Mouse (Mus musculus) kidney, embryonic 15.5 days (tissue): ENCODE results near the gene Apbb2. TPM values are rescaled to one million over a fixed set of nuclear protein-coding genes. Genes with fewer than 3 reads are reported as not detected.

Experiments
- ATAC-seq: fragments of 200-750 bp; cut with Nextera tagmentation; replicated peaks from 2 replicates; pipeline ENCODE4 v1.8.0; 2017; ENCODE audit warnings: moderate TSS enrichment; ENCODE audit not compliant: low FRiP score
- H3K27ac ChIP-seq: fragments of 300-500 bp; sonication (generic); 2 replicates; pipeline ENCODE4 v1.5.1; 2015; ENCODE audit warnings: mild to moderate bottlenecking, inconsistent platforms
- H3K27me3 ChIP-seq: fragments of 300-500 bp; sonication (generic); 2 replicates; pipeline ENCODE4 v1.6.1; 2015; ENCODE audit warnings: inconsistent platforms
- H3K36me3 ChIP-seq: fragments of 300-500 bp; sonication (generic); 2 replicates; pipeline ENCODE4 v1.6.1; 2015; ENCODE audit warnings: inconsistent platforms
- H3K4me1 ChIP-seq: fragments of 300-500 bp; sonication (generic); 2 replicates; pipeline ENCODE4 v1.6.1; 2015; ENCODE audit warnings: inconsistent platforms
- H3K4me2 ChIP-seq: fragments of 300-500 bp; sonication (generic); 2 replicates; pipeline ENCODE4 v1.6.1; 2015; ENCODE audit warnings: moderate library complexity, mild to moderate bottlenecking, inconsistent platforms
- H3K4me3 ChIP-seq: fragments of 300-500 bp; sonication (generic); replicated peaks from 2 replicates; pipeline ENCODE4 v1.5.1; 2015; ENCODE audit warnings: mild to moderate bottlenecking, inconsistent platforms
- H3K9ac ChIP-seq: fragments of 300-500 bp; sonication (generic); 2 replicates; pipeline ENCODE4 v1.6.1; 2015; ENCODE audit warnings: mild to moderate bottlenecking, inconsistent platforms
- H3K9me3 ChIP-seq: fragments of 300-500 bp; sonication (generic); replicated peaks from 2 replicates; pipeline ENCODE4 v1.6.1; 2016; ENCODE audit warnings: inconsistent platforms
- WGBS: fragments of 180-500 bp; shearing (Covaris S2); methylation state at CpG from one replicate; pipeline ENCODE4 v1.1.7; 2015; ENCODE audit warnings: mixed read lengths; 5-methylcytosine and 5-hydroxymethylcytosine counted together
- polyA plus RNA-seq: library from polyadenylated mRNA; unstranded; fragments of >200 nt; fragmentation: Nextera tagmentation; extraction: Ambion mirVana; gene quantifications from 2 replicates; pipeline ENCODE4 v1.2.1, GENCODE M21; 2015

The Apbb2 gene
- polyA plus RNA-seq, 1 experiment from 2014 or later = 65.4 TPM

DNA sequence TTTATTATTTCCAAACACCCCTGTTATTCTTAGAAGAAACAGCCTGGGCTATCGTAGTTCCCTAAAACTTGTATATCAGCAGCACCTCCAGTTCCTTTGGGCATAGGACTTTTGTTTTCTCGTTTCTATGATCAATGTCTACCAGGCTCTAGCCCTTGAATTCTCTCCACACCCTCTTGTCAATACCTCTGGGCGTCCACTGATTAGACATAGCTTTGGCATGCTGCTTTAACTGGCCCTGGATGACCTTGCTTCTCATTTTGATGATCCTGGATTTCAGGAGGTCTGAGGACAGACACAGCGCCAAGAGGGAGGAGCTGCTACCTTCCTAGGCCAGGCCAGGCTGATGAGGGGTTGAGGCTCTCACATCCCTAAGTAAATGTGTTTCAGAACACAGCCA lies 196.6 kb downstream of the Apbb2 start:
- Histone ChIP-seq H3K36me3 (no peaks in the 10 kb centered on the region; the same call in 1 of the 2 replicates), H3K4me1 (no peaks in the 10 kb centered on the region), H3K9me3 (no peaks in the 10 kb centered on the region), H3K27ac (no peak overlapping the region), H3K27me3 (no peaks in the 10 kb centered on the region), H3K4me2 (no peak overlapping the region), H3K9ac (no peak overlapping the region), H3K4me3 (no peak overlapping the region)
- WGBS = 88% methylated on average over 4 of the region's 4 CpGs
- no peak for ATAC-seq

DNA sequence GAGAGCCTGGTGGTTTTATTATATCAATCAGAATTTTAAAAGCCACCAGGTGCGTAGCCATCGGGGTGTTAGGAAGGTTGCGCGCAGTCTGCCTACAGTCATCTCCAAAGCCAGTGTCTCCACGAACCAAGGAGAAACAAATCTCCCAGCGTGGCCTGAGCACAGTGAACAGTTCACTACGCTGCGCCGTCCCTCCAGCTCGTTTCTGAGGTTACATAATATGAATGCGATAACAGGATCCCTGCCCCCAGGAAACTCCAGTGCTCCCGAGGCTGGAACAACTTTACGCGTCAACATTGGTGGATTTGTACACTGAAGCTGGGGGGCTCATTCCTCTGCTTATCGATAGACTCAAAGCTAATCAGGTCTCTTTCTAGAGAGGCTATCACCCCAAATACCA lies 197.4 kb downstream of the Apbb2 start:
- no peak overlapping the region for H3K27ac ChIP-seq
- no peaks in the 10 kb centered on the region for H3K9me3 ChIP-seq
- no peak for ATAC-seq
- no peaks in the 10 kb centered on the region for H3K27me3 ChIP-seq
- WGBS = 89% methylated on average over 15 of the region's 15 CpGs
- H3K4me3 ChIP-seq = no peak overlapping the region
- H3K36me3 ChIP-seq = no peaks in the 10 kb centered on the region; the same call in 1 of the 2 replicates
- H3K4me2 ChIP-seq = no peak overlapping the region
- no peaks in the 10 kb centered on the region for H3K4me1 ChIP-seq
- H3K9ac ChIP-seq = no peak overlapping the region

DNA sequence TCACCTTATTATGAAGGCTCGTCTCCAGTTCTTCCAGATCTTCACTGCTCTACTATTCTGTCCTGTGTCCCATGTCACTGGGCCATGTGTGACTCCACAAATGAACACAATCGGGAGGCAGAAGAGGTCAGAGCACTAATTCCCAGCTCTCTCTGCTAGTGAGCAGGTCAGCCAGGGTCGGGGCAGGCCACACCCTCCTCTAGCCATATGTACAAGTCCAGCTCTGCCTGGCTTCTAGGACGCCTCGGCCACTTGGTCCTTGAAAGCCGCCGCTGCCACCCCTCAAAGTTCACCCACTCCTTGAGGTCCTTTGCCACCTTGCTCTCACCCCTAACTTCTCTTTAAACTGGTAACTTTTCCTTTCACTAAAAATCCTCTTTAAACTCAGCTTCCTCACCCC lies 198.6 kb downstream of the Apbb2 start:
- no peaks in the 10 kb centered on the region; the same call in 1 of the 2 replicates for H3K36me3 ChIP-seq
- H3K9me3 ChIP-seq = no peaks in the 10 kb centered on the region
- H3K4me3 ChIP-seq = no peak overlapping the region
- 69% methylated on average over 7 of the region's 7 CpGs for WGBS
- ATAC-seq = no peak
- H3K27ac ChIP-seq = no peak overlapping the region
- no peak overlapping the region for H3K9ac ChIP-seq
- no peaks in the 10 kb centered on the region; the same call in 1 of the 2 replicates for H3K4me1 ChIP-seq
- H3K4me2 ChIP-seq = no peak overlapping the region
- H3K27me3 ChIP-seq = no peaks in the 10 kb centered on the region

DNA sequence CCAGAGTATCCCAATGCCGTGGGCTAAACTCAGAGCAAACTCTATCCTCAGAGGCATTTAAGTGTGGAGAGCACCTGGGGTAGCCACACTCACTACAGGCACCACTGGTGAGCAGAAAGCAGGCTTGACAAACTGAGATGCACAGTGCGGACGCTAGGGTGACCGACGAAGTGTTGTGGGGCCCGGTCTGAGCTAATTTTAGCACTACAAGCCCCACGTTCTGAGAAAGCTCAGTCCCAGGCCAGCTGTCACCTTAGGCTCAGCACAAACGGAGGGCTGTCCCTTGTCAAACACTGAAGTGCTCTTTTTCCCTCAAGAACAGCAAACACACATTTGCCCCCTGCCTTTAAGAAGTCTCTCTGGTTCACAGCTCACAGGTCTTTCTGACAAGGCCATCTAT lies 201.3 kb downstream of the Apbb2 start:
- no peak for ATAC-seq

DNA sequence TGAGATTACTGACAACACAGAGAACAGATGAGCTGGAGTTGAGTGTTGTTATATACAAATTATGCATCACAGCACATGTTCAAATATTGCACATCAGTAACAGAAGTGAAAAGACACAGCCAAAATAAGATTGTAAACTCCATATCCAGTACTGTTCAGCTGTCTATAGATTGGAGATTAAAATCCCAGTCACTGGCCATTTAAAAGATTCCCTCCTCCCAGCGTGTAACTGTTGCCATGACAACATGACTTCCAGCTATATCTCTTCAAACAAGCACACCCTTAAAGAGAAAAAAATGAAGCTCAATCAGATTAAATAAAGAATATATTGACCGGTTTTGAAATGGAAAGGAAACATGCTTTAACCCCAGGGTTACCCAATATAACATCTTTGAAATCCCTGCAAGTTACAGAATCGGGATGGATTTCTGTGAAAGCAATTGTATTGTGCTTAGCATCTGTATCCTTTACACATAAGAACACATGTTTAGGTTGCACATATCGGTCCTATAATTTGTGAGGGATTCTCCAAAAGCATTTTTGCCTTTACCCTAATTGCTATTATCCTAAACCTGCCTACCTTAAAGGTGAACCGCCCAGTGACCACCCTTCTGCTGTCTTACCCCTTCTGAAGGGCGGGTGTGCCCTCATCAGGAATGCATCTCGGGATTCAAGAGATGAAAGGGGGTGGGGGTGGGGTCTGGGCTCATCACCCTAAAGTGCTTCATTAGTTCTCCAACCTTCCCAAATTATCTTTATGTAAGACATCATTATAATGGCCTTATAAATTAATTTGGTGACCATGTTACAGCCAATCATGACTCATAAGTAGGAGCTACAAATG lies 202.7 kb downstream of the Apbb2 start:
- no peaks in the 10 kb centered on the region; the same call in 1 of the 2 replicates for H3K4me1 ChIP-seq

More for the DNA sequence above, 201.3 kb downstream of the Apbb2 start:
- WGBS = 50% methylated on average over 8 of the region's 8 CpGs
- H3K27me3 ChIP-seq = no peaks in the 10 kb centered on the region
- H3K4me3 ChIP-seq = no peak overlapping the region
- H3K4me1 ChIP-seq = no peaks in the 10 kb centered on the region; the same call in 1 of the 2 replicates
- H3K36me3 ChIP-seq = no peaks in the 10 kb centered on the region
- H3K27ac ChIP-seq = no peak overlapping the region
- H3K9ac ChIP-seq = no peak overlapping the region
- no peaks in the 10 kb centered on the region for H3K9me3 ChIP-seq
- no peak overlapping the region for H3K4me2 ChIP-seq

DNA sequence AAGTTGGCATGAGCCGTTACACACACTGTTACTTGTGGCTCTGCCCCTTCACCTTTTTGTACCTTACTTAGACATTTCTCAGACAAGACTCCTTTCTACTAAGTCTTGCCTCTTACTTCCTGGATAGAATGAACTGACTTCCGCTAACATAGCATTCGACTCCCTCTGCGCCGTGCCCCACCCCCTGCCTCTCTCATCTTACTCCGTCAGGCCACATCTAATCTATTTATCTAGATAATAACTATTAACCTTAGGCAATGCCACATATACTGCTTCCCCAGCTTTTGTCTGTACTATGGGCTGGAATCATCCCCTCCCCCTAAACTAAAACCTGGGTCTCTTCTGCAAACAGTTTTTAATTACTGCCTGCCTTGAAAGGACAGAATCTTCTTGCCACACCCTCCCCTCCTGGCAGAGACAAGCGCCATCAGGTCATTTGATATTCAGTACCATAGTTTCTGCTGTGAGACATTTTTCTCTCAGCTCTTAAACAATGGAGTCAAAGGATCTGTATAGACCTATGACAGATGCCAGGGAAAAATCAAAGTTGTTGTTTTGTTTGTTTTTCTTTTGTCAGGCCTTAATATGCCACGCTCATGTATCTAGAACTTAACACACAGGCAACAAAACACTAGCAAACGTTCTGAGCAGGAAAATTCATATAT lies 203.4 kb downstream of the Apbb2 start:
- Histone ChIP-seq H3K4me2 (no peak overlapping the region), H3K27ac (no peak overlapping the region), H3K27me3 (no peaks in the 10 kb centered on the region), H3K4me3 (no peak overlapping the region), H3K4me1 (no peaks in the 10 kb centered on the region; the same call in 1 of the 2 replicates), H3K9ac (no peak overlapping the region), H3K36me3 (no peaks in the 10 kb centered on the region), H3K9me3 (no peaks in the 10 kb centered on the region)
- WGBS = 73% methylated on average over 9 of the region's 9 CpGs
- no peak for ATAC-seq

More for the DNA sequence above, 202.7 kb downstream of the Apbb2 start:
- ATAC-seq = no peak
- Histone ChIP-seq H3K9ac (no peak overlapping the region), H3K27me3 (no peaks in the 10 kb centered on the region), H3K9me3 (no peaks in the 10 kb centered on the region), H3K27ac (no peak overlapping the region), H3K36me3 (no peaks in the 10 kb centered on the region), H3K4me3 (no peak overlapping the region), H3K4me2 (no peak overlapping the region)
- WGBS = 70% methylated on average over 7 of the region's 7 CpGs

DNA sequence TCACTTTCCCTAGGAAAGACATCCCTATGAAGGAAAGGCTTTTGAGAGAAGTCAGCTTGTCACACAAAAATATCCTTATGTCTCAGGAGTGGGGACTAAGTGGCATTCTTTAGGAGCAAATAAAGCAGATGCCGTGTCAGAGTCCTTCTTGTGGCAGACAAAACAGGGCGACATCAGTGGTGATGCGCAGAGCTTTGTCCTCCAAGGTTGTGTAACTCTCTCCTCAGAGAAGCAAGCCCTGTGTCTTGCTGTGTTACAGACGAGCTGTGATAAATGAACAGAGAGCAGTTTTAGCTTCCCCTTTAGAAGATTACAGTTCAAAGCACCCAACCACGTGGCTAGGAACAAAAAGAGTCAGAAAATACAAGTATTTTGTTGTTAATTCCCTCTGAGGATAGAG lies 205.2 kb downstream of the Apbb2 start:
- H3K27ac ChIP-seq = no peak overlapping the region
- no peak overlapping the region for H3K4me3 ChIP-seq
- 77% methylated on average over 5 of the region's 5 CpGs for WGBS
- no peaks in the 10 kb centered on the region for H3K9me3 ChIP-seq
- H3K4me1 ChIP-seq = no peaks in the 10 kb centered on the region; the same call in 1 of the 2 replicates
- ATAC-seq = no peak
- H3K4me2 ChIP-seq = no peak overlapping the region
- H3K9ac ChIP-seq = no peak overlapping the region
- no peaks in the 10 kb centered on the region for H3K27me3 ChIP-seq
- no peaks in the 10 kb centered on the region for H3K36me3 ChIP-seq

DNA sequence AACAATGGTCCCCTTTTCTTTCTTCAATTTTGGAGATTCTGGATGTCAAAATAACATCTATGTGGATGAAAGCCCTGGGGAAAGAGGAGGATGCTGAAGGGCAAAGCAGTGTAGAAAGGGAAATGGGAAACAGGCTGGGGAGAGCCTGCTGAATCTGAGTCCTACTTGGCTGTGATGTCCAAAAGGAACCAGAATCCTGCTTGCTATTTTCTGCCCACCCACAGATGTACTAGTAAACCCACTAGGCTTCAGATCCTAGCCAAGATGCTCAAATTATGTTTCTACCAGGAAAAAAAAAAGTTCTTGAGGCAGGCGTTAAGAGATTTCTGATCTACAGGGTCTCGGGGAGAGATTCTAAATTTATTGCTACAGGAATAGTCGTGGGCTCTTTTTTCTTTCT lies 205.8 kb downstream of the Apbb2 start:
- Histone ChIP-seq H3K9ac (no peak overlapping the region), H3K27ac (no peak overlapping the region), H3K36me3 (no peaks in the 10 kb centered on the region), H3K4me3 (no peak overlapping the region), H3K4me2 (no peak overlapping the region), H3K4me1 (peaks cover 3% of the 10 kb centered on the region), H3K9me3 (no peaks in the 10 kb centered on the region), H3K27me3 (no peaks in the 10 kb centered on the region)
- no peak for ATAC-seq
- WGBS = 66% methylated on average over 3 of the region's 3 CpGs

DNA sequence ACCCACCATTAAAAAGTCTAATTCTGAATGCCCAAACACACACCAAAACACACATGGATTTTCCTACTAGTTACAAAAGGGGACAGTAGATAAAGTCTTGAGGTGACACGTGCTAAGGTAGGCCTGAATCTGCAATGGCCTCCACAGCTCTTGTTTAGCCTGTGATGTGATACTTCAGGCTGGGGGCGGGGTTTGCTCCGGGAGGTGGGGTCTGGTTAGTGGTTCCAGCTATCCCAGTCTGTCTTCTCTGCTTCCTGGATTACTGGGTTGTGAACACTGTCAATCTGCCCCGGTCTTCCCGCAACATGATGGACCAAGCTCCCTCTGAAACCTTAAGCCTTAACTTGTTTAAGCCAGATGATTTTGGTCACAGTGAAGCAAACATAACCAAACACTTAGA lies 210.0 kb downstream of the Apbb2 start:
- no peak overlapping the region for H3K4me3 ChIP-seq
- peaks cover 24% of the 10 kb centered on the region for H3K4me1 ChIP-seq
- 78% methylated on average over 5 of the region's 5 CpGs for WGBS
- no peak overlapping the region for H3K4me2 ChIP-seq
- no peak for ATAC-seq
- no peak overlapping the region for H3K9ac ChIP-seq
- H3K27me3 ChIP-seq = no peaks in the 10 kb centered on the region
- H3K27ac ChIP-seq = no peak overlapping the region
- no peaks in the 10 kb centered on the region for H3K9me3 ChIP-seq
- no peaks in the 10 kb centered on the region; the same call in 1 of the 2 replicates for H3K36me3 ChIP-seq

DNA sequence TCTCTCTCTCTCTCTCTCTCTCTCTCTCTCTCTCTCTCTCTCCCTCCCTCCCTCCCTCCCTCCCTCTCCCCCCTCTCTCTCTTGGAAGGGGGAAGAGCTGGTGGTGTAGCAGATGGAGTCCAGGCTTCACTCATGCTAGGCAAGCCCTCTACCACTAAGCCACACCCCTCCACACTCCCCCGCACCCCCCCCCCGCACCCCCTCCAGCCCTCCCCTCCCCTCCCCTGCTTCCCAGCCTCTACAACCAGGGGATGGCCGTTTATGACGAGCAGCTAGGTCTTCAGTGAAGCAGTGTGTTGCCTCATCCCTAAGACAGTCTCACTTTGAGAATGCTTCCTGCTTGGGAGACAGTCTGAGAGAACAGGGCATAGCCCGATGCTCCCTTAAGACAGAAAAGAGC lies 210.6 kb downstream of the Apbb2 start:
- H3K4me1 ChIP-seq = peaks cover 24% of the 10 kb centered on the region
- 42% methylated on average over 3 of the region's 5 CpGs for WGBS
- no peak overlapping the region for H3K9ac ChIP-seq
- H3K9me3 ChIP-seq = no peaks in the 10 kb centered on the region
- no peak overlapping the region for H3K4me2 ChIP-seq
- no peaks in the 10 kb centered on the region; the same call in 1 of the 2 replicates for H3K36me3 ChIP-seq
- H3K27ac ChIP-seq = no peak overlapping the region
- no peaks in the 10 kb centered on the region for H3K27me3 ChIP-seq
- H3K4me3 ChIP-seq = no peak overlapping the region
- peak; percentile 43; the same call in 1 of the 2 replicates for ATAC-seq

DNA sequence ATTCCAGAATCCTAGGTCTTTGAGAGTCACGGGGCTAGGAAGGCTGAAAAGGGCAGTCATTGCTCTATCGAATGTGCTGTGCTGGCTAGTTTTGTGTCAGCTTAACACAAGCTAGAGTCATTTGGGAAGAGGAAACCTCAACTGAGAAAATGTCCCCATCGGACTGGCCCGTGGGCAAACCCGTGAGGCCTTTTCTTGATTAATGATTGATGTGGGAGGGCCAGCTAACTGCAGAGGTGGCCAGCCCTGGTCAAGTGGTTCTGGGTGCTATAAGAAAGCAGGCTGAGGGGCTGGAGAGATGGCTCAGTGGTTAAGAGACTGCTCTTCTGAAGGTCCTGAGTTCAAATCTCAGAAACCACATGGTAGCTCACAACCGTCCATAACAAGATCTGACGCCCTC lies 212.2 kb downstream of the Apbb2 start:
- Histone ChIP-seq H3K27me3 (no peaks in the 10 kb centered on the region), H3K9ac (no peak overlapping the region), H3K9me3 (no peaks in the 10 kb centered on the region), H3K27ac (no peak overlapping the region), H3K36me3 (no peaks in the 10 kb centered on the region; the same call in 1 of the 2 replicates), H3K4me3 (no peak overlapping the region), H3K4me1 (peaks cover 24% of the 10 kb centered on the region), H3K4me2 (no peak overlapping the region)
- 81% methylated on average over 7 of the region's 7 CpGs for WGBS
- ATAC-seq = no peak

DNA sequence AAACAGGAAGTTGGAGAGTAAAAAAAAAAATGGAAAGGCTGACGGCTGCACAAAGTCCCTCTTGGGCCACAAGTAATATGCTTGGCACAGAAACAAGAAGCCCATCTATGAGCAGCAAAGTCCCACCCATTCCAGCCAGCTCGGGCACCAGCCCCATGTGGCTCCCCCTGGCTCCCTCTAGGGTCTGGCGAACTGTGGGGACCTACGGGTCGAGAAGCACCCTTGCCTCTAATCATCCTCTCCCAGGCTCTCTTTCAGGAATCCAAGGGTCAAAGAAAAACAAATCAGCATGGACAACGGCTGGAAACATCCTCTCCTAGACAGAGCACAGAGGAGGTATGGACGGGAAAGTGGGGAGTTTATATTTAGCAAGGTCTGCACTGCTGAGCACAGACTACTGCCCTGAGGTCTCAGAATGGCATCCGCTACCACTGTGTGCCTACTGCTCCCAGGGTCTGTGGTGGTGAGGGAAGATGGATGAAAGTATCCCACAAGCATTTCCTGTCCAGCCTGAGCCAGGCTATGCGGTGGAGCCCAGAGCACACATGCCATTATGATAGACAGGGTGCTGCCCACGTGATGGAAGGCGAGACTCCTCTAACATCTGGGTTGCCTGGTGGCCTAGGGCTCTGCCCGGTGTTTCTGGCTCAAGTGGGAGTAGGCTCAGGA lies 212.7 kb downstream of the Apbb2 start:
- H3K4me2 ChIP-seq = no peak overlapping the region; the same call in 1 of the 2 replicates
- ATAC-seq = peak; percentile 69; the same call in 1 of the 2 replicates
- no peaks in the 10 kb centered on the region for H3K27me3 ChIP-seq
- H3K27ac ChIP-seq = peak overlapping the region; percentile 45; the same call in 1 of the 2 replicates
- H3K9me3 ChIP-seq = no peaks in the 10 kb centered on the region
- H3K9ac ChIP-seq = no peak overlapping the region
- H3K4me1 ChIP-seq = peaks cover 24% of the 10 kb centered on the region
- no peaks in the 10 kb centered on the region; the same call in 1 of the 2 replicates for H3K36me3 ChIP-seq
- no peak overlapping the region for H3K4me3 ChIP-seq
- 59% methylated on average over 12 of the region's 12 CpGs for WGBS
